Mouse (Mus musculus): ENCODE results near the gene Cryba4. TPM values are rescaled to one million over a fixed set of nuclear protein-coding genes. Genes with fewer than 3 reads are reported as not detected.
A peak's percentile ranks its signal among the peaks of the same experiment; 100 is the strongest.

Cryba4 gene
- total RNA-seq (2022), result 10 to 100 TPM in 1 of 4 experiments, 1 to 10 TPM in 3; 7.6 to 10.4 (median 8.5) TPM

- peak; percentile 69 for DNase-seq (ENCODE audit: low spot score)
Observed at GRCm38 (mm10) chr5:112252400-112252799, at the start of gene Cryba4. TSS of gene Cryba4 (minus strand) at chr5:112252518.

GRCm38 (mm10) chr5:112301694-112302093, 49.4 kb upstream of the Cryba4 start:
- DNase-seq (ENCODE audit: low spot score), result no peak

GRCm38 (mm10) chr5:112300721-112301308, 48.5 kb upstream of the Cryba4 start:
- DNase-seq (ENCODE audit: low spot score), result no peak

GRCm38 (mm10) chr5:112300112-112300511, 47.8 kb upstream of the Cryba4 start:
- no peak for DNase-seq (ENCODE audit: low spot score)

- DNase-seq (ENCODE audit: low spot score), result no peak
Observed at GRCm38 (mm10) chr5:112299399-112299798, 47.1 kb upstream of the Cryba4 start.

GRCm38 (mm10) chr5:112298226-112298988, 46.1 kb upstream of the Cryba4 start:
- DNase-seq (ENCODE audit: low spot score), result peak; percentile 76

- no peak for DNase-seq (ENCODE audit: low spot score)
Observed at GRCm38 (mm10) chr5:112297257-112297656, 44.9 kb upstream of the Cryba4 start.

- no peak for DNase-seq (ENCODE audit: low spot score)
Observed at GRCm38 (mm10) chr5:112296404-112297181, 44.3 kb upstream of the Cryba4 start.

GRCm38 (mm10) chr5:112295564-112295963, 43.2 kb upstream of the Cryba4 start:
- DNase-seq (ENCODE audit: low spot score), result no peak

- DNase-seq (ENCODE audit: low spot score), result no peak
Observed at GRCm38 (mm10) chr5:112295162-112295561, 42.8 kb upstream of the Cryba4 start.

- no peak for DNase-seq (ENCODE audit: low spot score)
Observed at GRCm38 (mm10) chr5:112294696-112295095, 42.4 kb upstream of the Cryba4 start.

GRCm38 (mm10) chr5:112293800-112294199, 41.5 kb upstream of the Cryba4 start:
- no peak for DNase-seq (ENCODE audit: low spot score)

GRCm38 (mm10) chr5:112292343-112292980, 40.1 kb upstream of the Cryba4 start:
- no peak for DNase-seq (ENCODE audit: low spot score)

GRCm38 (mm10) chr5:112291866-112292265, 39.5 kb upstream of the Cryba4 start:
- DNase-seq (ENCODE audit: low spot score), result no peak

GRCm38 (mm10) chr5:112290536-112290880, 38.2 kb upstream of the Cryba4 start:
- no peak for DNase-seq (ENCODE audit: low spot score)

GRCm38 (mm10) chr5:112289819-112290535, 37.7 kb upstream of the Cryba4 start:
- peak; percentile 68 for DNase-seq (ENCODE audit: low spot score)

GRCm38 (mm10) chr5:112289236-112289635, 36.9 kb upstream of the Cryba4 start:
- DNase-seq (ENCODE audit: low spot score), result peak; percentile 48

GRCm38 (mm10) chr5:112288193-112289141, 36.1 kb upstream of the Cryba4 start:
- DNase-seq (ENCODE audit: low spot score), result peak; percentile 69

- no peak for DNase-seq (ENCODE audit: low spot score)
Observed at GRCm38 (mm10) chr5:112287652-112288051, 35.3 kb upstream of the Cryba4 start.

GRCm38 (mm10) chr5:112286984-112287641, 34.8 kb upstream of the Cryba4 start:
- DNase-seq (ENCODE audit: low spot score), result no peak
